Mouse (Mus musculus): ENCODE data around the gene Wdr81. TPM values are rescaled to one million over a fixed set of nuclear protein-coding genes. Genes with fewer than 3 reads are reported as not detected.

Wdr81 gene
- polyA plus RNA-seq, 1 experiment from 2014 or later = 5.7 TPM

- ATAC-seq (ENCODE audit: low read depth) (no peak), DNase-seq (ENCODE audit: low spot score) (no peak)
- Histone ChIP-seq H3K9ac (ENCODE audit: low read depth, low read length) (no peak overlapping the region), H3K27me3 (replicated peaks; ENCODE audit: control insufficient read depth, insufficient read depth, low read length) (no peaks in the 10 kb centered on the region), H3K36me3 (ENCODE audit: control insufficient read depth, insufficient read depth, low read length) (peaks cover 49% of the 10 kb centered on the region), H3K4me2 (ENCODE audit: low read depth, low read length) (no peak overlapping the region), H3K9me3 (ENCODE audit: control insufficient read depth, low read length) (no peaks in the 10 kb centered on the region), H3K4me1 (ENCODE audit: control insufficient read depth, insufficient read depth, low read length) (peaks cover 5% of the 10 kb centered on the region; the same call in 1 of the 2 replicates), H3K27ac (replicated peaks; ENCODE audit: low read depth, low read length) (no peak overlapping the region), H3K4me3 (ENCODE audit: low read depth, low read length) (no peak overlapping the region)
- 76% methylated on average over 7 of the region's 7 CpGs for WGBS
Measured at GRCm38 (mm10) chr11:75449695-75450094, 4.8 kb downstream of the Wdr81 start.

DNA sequence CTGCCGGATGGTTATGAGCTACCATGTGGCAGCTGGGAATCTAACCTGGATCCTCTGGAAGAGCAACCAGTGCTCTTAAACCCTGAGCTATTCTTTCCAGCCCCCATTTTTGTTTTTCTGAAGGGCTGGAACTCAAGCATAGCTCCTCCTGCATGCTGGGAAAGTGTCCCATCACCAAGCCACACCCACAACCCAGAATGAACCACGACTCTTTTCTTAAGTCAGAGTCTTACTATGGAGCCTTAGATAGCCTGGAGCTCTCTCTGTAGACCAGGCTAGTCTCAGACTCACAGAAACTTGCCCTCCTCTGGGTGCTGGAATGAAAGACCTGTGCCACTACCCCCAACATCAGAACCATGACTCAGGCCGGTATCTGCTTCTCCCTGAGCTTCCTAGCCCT lies 5.9 kb downstream of the Wdr81 start:
- no peak overlapping the region for H3K27ac ChIP-seq (replicated peaks; ENCODE audit: low read depth, low read length)
- 79% methylated on average over 3 of the region's 3 CpGs for WGBS
- no peak overlapping the region for H3K9ac ChIP-seq (ENCODE audit: low read depth, low read length)
- no peaks in the 10 kb centered on the region for H3K9me3 ChIP-seq (ENCODE audit: control insufficient read depth, low read length)
- no peak for DNase-seq (ENCODE audit: low spot score)
- H3K4me3 ChIP-seq (ENCODE audit: low read depth, low read length) = no peak overlapping the region
- H3K4me1 ChIP-seq (ENCODE audit: control insufficient read depth, insufficient read depth, low read length) = peaks cover under 1% of the 10 kb centered on the region; the same call in 1 of the 2 replicates
- ATAC-seq (ENCODE audit: low read depth) = no peak
- H3K27me3 ChIP-seq (replicated peaks; ENCODE audit: control insufficient read depth, insufficient read depth, low read length) = no peaks in the 10 kb centered on the region
- H3K4me2 ChIP-seq (ENCODE audit: low read depth, low read length) = no peak overlapping the region
- peaks cover 56% of the 10 kb centered on the region for H3K36me3 ChIP-seq (ENCODE audit: control insufficient read depth, insufficient read depth, low read length)

- H3K36me3 ChIP-seq (ENCODE audit: control insufficient read depth, insufficient read depth, low read length) = peaks cover 46% of the 10 kb centered on the region
- DNase-seq (ENCODE audit: low spot score) (no peak), ATAC-seq (ENCODE audit: low read depth) (no peak)
- 50% methylated on average over 7 of the region's 8 CpGs for WGBS
- no peak overlapping the region for H3K27ac ChIP-seq (replicated peaks; ENCODE audit: low read depth, low read length)
- no peaks in the 10 kb centered on the region for H3K27me3 ChIP-seq (replicated peaks; ENCODE audit: control insufficient read depth, insufficient read depth, low read length)
- no peak overlapping the region for H3K4me3 ChIP-seq (ENCODE audit: low read depth, low read length)
- no peak overlapping the region for H3K4me2 ChIP-seq (ENCODE audit: low read depth, low read length)
- no peak overlapping the region for H3K9ac ChIP-seq (ENCODE audit: low read depth, low read length)
- H3K9me3 ChIP-seq (ENCODE audit: control insufficient read depth, low read length) = no peaks in the 10 kb centered on the region
- H3K4me1 ChIP-seq (ENCODE audit: control insufficient read depth, insufficient read depth, low read length) = no peaks in the 10 kb centered on the region
Measured at GRCm38 (mm10) chr11:75443711-75444110, 10.8 kb downstream of the Wdr81 start.

DNA sequence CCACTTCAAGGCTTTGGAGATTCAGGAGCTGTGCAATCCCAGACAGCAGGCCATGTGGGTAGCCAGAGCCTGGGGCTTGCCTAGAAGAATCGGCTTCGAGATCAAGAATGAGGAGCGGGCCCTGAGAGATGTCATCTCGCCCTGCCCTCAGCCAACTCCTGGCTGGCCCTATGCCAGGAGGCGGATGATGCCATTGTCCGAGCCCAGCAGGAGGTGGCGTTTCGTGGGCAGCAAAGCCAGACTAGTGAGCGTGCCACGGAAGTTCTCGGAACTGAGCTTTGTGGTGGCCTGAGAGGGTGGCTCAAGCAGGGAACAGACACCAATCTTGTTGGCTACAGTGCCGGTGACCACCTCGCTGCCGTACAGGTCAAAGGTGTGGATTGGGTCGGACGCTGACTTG lies 12.9 kb downstream of the Wdr81 start:
- H3K4me1 ChIP-seq (ENCODE audit: control insufficient read depth, insufficient read depth, low read length) = no peaks in the 10 kb centered on the region
- H3K4me2 ChIP-seq (ENCODE audit: low read depth, low read length) = no peak overlapping the region
- no peak overlapping the region for H3K9ac ChIP-seq (ENCODE audit: low read depth, low read length)
- ATAC-seq (ENCODE audit: low read depth) (no peak), DNase-seq (ENCODE audit: low spot score) (no peak)
- H3K9me3 ChIP-seq (ENCODE audit: control insufficient read depth, low read length) = no peaks in the 10 kb centered on the region
- 92% methylated on average over 16 of the region's 16 CpGs for WGBS
- H3K27me3 ChIP-seq (replicated peaks; ENCODE audit: control insufficient read depth, insufficient read depth, low read length) = no peaks in the 10 kb centered on the region
- H3K36me3 ChIP-seq (ENCODE audit: control insufficient read depth, insufficient read depth, low read length) = peaks cover 33% of the 10 kb centered on the region
- no peak overlapping the region for H3K27ac ChIP-seq (replicated peaks; ENCODE audit: low read depth, low read length)
- H3K4me3 ChIP-seq (ENCODE audit: low read depth, low read length) = no peak overlapping the region

DNA sequence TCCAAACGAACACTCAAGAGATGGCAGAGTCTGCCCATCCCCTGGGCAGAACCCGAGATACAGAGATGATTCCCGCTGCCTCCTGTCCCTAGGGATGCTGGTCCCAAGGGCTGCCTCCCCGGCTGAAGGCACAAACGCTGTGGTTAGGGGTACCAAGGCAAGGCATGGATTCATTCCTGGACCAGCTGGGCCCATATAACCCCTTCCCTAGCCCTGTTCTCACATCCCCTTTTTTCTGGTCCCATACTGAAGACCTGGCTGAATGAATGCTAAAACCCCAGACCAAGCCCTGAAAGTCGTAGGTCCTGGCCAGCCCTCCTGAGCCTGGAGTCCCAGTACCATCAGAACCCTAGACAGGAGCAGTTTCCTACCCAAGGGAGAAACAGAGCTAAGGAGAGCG lies 13.5 kb downstream of the Wdr81 start:
- Histone ChIP-seq H3K36me3 (ENCODE audit: control insufficient read depth, insufficient read depth, low read length) (peaks cover 33% of the 10 kb centered on the region), H3K9me3 (ENCODE audit: control insufficient read depth, low read length) (no peaks in the 10 kb centered on the region), H3K9ac (ENCODE audit: low read depth, low read length) (no peak overlapping the region)

GRCm38 (mm10) chr11:75439951-75440350 lies 14.6 kb downstream of the Wdr81 start:
- no peak overlapping the region for H3K9ac ChIP-seq (ENCODE audit: low read depth, low read length)
- no peaks in the 10 kb centered on the region for H3K4me1 ChIP-seq (ENCODE audit: control insufficient read depth, insufficient read depth, low read length)
- no peak overlapping the region for H3K4me2 ChIP-seq (ENCODE audit: low read depth, low read length)
- 77% methylated on average over 3 of the region's 3 CpGs for WGBS
- H3K27me3 ChIP-seq (replicated peaks; ENCODE audit: control insufficient read depth, insufficient read depth, low read length) = no peaks in the 10 kb centered on the region
- H3K36me3 ChIP-seq (ENCODE audit: control insufficient read depth, insufficient read depth, low read length) = peaks cover 24% of the 10 kb centered on the region
- DNase-seq (ENCODE audit: low spot score) (no peak), ATAC-seq (ENCODE audit: low read depth) (no peak)
- no peak overlapping the region for H3K4me3 ChIP-seq (ENCODE audit: low read depth, low read length)
- no peaks in the 10 kb centered on the region for H3K9me3 ChIP-seq (ENCODE audit: control insufficient read depth, low read length)
- H3K27ac ChIP-seq (replicated peaks; ENCODE audit: low read depth, low read length) = no peak overlapping the region

More for the DNA sequence above, 13.5 kb downstream of the Wdr81 start:
- DNase-seq (ENCODE audit: low spot score) = no peak
- Histone ChIP-seq H3K4me3 (ENCODE audit: low read depth, low read length) (no peak overlapping the region), H3K4me2 (ENCODE audit: low read depth, low read length) (no peak overlapping the region), H3K27ac (replicated peaks; ENCODE audit: low read depth, low read length) (no peak overlapping the region), H3K27me3 (replicated peaks; ENCODE audit: control insufficient read depth, insufficient read depth, low read length) (no peaks in the 10 kb centered on the region), H3K4me1 (ENCODE audit: control insufficient read depth, insufficient read depth, low read length) (no peaks in the 10 kb centered on the region)
- ATAC-seq (ENCODE audit: low read depth) = no peak
- 88% methylated on average over 7 of the region's 7 CpGs for WGBS

- ATAC-seq (ENCODE audit: low read depth) (no peak), DNase-seq (ENCODE audit: low spot score) (no peak)
- WGBS = 90% methylated on average over 6 of the region's 6 CpGs
- Histone ChIP-seq H3K27me3 (replicated peaks; ENCODE audit: control insufficient read depth, insufficient read depth, low read length) (no peaks in the 10 kb centered on the region), H3K36me3 (ENCODE audit: control insufficient read depth, insufficient read depth, low read length) (peaks cover 20% of the 10 kb centered on the region), H3K27ac (replicated peaks; ENCODE audit: low read depth, low read length) (no peak within 1 kb of the TSS), H3K4me2 (ENCODE audit: low read depth, low read length) (no peak within 1 kb of the TSS), H3K4me3 (ENCODE audit: low read depth, low read length) (no peak within 1 kb of the TSS), H3K9ac (ENCODE audit: low read depth, low read length) (no peak within 1 kb of the TSS), H3K9me3 (ENCODE audit: control insufficient read depth, low read length) (peaks cover 1% of the 10 kb centered on the region; the same call in 1 of the 2 replicates), H3K4me1 (ENCODE audit: control insufficient read depth, insufficient read depth, low read length) (no peaks in the 10 kb centered on the region)
Measured at GRCm38 (mm10) chr11:75439363-75439762, 15.2 kb downstream of the Wdr81 start, which contains the start of gene Serpinf2. Gene Serpinf2 (minus strand): TSS chr11:75439591.

DNA sequence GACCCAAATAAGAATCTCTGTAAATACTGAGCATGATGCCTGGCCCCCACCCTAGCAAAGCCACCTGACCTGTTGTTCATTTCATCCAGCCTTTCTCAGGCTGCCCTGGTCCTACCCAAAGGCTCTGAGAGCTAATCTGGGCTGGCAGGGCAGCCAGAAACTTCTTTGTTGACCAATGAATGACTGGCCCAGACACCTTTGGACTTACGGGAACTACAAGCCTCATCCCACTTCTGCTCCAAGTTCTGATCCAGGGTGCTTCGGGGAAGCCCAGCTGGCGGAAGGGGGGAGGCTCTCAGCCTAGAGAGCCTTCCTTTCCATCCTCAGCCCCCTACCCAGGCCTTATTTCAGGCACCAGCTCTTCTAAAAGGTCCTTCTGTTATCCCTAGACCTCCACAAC lies 15.7 kb downstream of the Wdr81 start:
- ATAC-seq (ENCODE audit: low read depth) = no peak
- Histone ChIP-seq H3K4me3 (ENCODE audit: low read depth, low read length) (no peak overlapping the region), H3K36me3 (ENCODE audit: control insufficient read depth, insufficient read depth, low read length) (peaks cover 15% of the 10 kb centered on the region), H3K27ac (replicated peaks; ENCODE audit: low read depth, low read length) (no peak overlapping the region), H3K4me2 (ENCODE audit: low read depth, low read length) (no peak overlapping the region), H3K27me3 (replicated peaks; ENCODE audit: control insufficient read depth, insufficient read depth, low read length) (no peaks in the 10 kb centered on the region), H3K9me3 (ENCODE audit: control insufficient read depth, low read length) (peaks cover 4% of the 10 kb centered on the region; the same call in 1 of the 2 replicates), H3K4me1 (ENCODE audit: control insufficient read depth, insufficient read depth, low read length) (no peaks in the 10 kb centered on the region), H3K9ac (ENCODE audit: low read depth, low read length) (no peak overlapping the region)
- no peak for DNase-seq (ENCODE audit: low spot score)
- 88% methylated on average over 3 of the region's 3 CpGs for WGBS

DNA sequence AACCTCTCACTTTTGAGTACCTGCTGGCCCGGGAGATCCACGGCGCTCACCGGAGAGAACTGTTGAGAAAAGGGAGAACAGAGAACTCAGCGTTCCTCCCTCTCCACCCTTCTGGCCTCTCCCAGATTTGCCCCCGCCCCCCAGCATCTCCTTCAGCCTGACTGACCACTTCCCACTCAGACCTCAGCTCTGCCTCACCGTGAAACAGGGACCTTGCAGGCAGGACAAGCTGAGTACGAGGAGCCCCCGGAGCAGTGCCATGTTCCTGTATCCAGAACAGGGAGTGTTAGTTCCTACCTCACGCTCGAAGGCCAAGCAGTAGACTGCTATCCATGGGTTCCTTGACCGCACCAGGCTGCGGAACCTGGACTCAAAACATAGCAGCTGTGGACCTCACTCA lies 16.3 kb downstream of the Wdr81 start:
- ATAC-seq (ENCODE audit: low read depth) (no peak), DNase-seq (ENCODE audit: low spot score) (no peak)
- Histone ChIP-seq H3K27me3 (replicated peaks; ENCODE audit: control insufficient read depth, insufficient read depth, low read length) (no peaks in the 10 kb centered on the region), H3K4me3 (ENCODE audit: low read depth, low read length) (no peak overlapping the region), H3K4me1 (ENCODE audit: control insufficient read depth, insufficient read depth, low read length) (no peaks in the 10 kb centered on the region), H3K4me2 (ENCODE audit: low read depth, low read length) (no peak overlapping the region), H3K9me3 (ENCODE audit: control insufficient read depth, low read length) (peaks cover 4% of the 10 kb centered on the region; the same call in 1 of the 2 replicates), H3K36me3 (ENCODE audit: control insufficient read depth, insufficient read depth, low read length) (peaks cover 15% of the 10 kb centered on the region), H3K9ac (ENCODE audit: low read depth, low read length) (no peak overlapping the region), H3K27ac (replicated peaks; ENCODE audit: low read depth, low read length) (no peak overlapping the region)
- 76% methylated on average over 13 of the region's 13 CpGs for WGBS
